In the genomic region with DNA sequence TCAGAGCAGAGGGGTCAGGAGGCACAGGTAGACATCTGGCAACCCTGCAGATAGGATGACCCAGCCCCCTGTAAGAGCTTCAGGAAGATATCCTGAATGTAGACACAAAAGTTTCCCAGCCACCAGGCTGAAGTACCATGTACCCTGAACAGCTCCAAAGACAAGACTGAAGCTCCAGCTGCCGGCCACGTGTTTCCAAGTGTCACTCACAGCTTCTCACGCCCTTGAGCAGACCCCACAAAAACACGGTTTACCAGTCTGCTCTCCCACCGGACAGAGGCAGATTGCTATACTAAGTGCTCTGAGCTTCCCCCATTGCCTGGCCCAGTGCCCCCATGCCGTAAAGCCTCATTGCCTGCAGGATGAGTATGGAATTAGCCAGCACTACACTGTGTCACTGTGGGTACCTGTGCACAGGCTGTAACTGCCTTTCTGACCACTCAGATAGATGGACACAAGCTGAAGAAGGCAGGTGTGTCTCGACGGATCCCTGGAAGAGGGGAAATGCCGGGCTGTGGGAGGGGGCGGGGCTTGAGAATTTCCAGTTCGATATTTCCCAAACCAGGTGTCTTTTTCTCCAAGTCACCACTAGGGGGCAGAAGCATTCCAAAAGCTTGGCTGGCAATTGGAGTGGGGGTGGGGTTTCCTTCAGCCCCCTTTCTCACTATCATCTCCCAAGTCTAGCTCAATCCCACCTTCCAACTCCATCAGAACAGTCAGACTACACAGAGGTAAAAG, we compare ENCODE assay signal across 8 mouse cellular contexts. TPM values are rescaled to one million over a fixed set of nuclear protein-coding genes. Genes with fewer than 3 reads are reported as not detected.
A peak's percentile ranks its signal among the peaks of the same experiment; 100 is the strongest.
DNase-seq lines count a peak whose midpoint lies in the region; ATAC-seq and TF ChIP-seq lines count a peak whose summit lies in the region.

No protein-coding gene starts in this region.

- no peaks in the 10 kb centered on the region for H3K36me3 ChIP-seq in CH12.LX (replicated peaks in 1 of 2; ENCODE audit: control insufficient read depth in 1 of 2, insufficient read depth in 1 of 2, low read length in 1 of 2)
- H3K36me3 ChIP-seq in heart, embryonic 14.5 days (ENCODE audit: control insufficient read depth, insufficient read depth, low read length) = peaks cover 4% of the 10 kb centered on the region; the same call in 1 of the 2 replicates
- H3K36me3 ChIP-seq in limb, embryonic 14.5 days (ENCODE audit: control insufficient read depth, insufficient read depth, low read length) = no peaks in the 10 kb centered on the region

- in situ Hi-C loops in CH12.LX (cut with MboI; ENCODE audit: low pct_ligation_motif_present, low pct_unique_long_range_greater_than_20kb, low sequenced_read_pairs) = loop anchor here (10.0 to 25.0 kb wide), 2 partner anchors 211 to 423 kb away; no protein-coding TSS in a partner anchor

- H3K4me3 ChIP-seq in CH12.LX (replicated peaks in 1 of 3; ENCODE audit: low read depth in 2 of 3, low read length in 2 of 3, poor library complexity in 1 of 3) = no peak overlapping the region
- peak overlapping the region; percentile 44 for H3K4me3 ChIP-seq in cerebellum, adult 2 months (replicated peaks; ENCODE audit: insufficient read depth, low read depth, low read length)
- no peak overlapping the region for H3K4me3 ChIP-seq in heart, embryonic 14.5 days (ENCODE audit: control insufficient read depth in 1 of 2, insufficient read depth in 1 of 2, low read depth in 1 of 2, low read length in 2 of 2)
- H3K4me3 ChIP-seq in limb, embryonic 14.5 days (replicated peaks; ENCODE audit: low read length) = no peak overlapping the region
- H3K4me3 ChIP-seq in olfactory bulb, adult 2 months (ENCODE audit: insufficient read depth, low read depth, low read length) = no peak overlapping the region

- peak; percentile 44 to 81 for TF ChIP-seq CTCF in CH12.LX (conservative IDR thresholded peaks at IDR 0.05 in 1 of 2, IDR thresholded peaks at IDR 0.05 in 1 of 2; ENCODE audit: low read depth in 2 of 2, low read length in 2 of 2)
- peak; percentile 62; the same call in 1 of the 2 replicates for TF ChIP-seq CTCF in cerebellum, adult 2 months (IDR thresholded peaks at IDR 0.05; ENCODE audit: borderline replicate concordance, insufficient read depth, low read depth, low read length)
- peak; percentile 43; the same call in 1 of the 2 replicates for TF ChIP-seq CTCF in olfactory bulb, adult 2 months (IDR thresholded peaks at IDR 0.05; ENCODE audit: insufficient read depth, low read depth, low read length)

- no peak for TF ChIP-seq POLR2A in CH12.LX (IDR thresholded peaks at IDR 0.05; ENCODE audit: low read depth, low read length)
- TF ChIP-seq POLR2A in cerebellum, adult 2 months (IDR thresholded peaks at IDR 0.05; ENCODE audit: borderline replicate concordance, insufficient read depth, low read length) = no peak
- TF ChIP-seq POLR2A in limb, embryonic 14.5 days (IDR thresholded peaks at IDR 0.05; ENCODE audit: borderline replicate concordance, extremely low read depth, insufficient read depth, insufficient read length) = no peak
- no peak for TF ChIP-seq POLR2A in olfactory bulb, adult 2 months (IDR thresholded peaks at IDR 0.05; ENCODE audit: insufficient read depth, low read depth, low read length)

- dilution Hi-C loops in CH12.LX (cut with MboI; ENCODE audit: extremely low pct_ligation_motif_present, extremely low pct_unique_long_range_greater_than_20kb, low sequenced_read_pairs) = no loop called here

- peak; percentile 73 for TF ChIP-seq RAD21 in CH12.LX (IDR thresholded peaks at IDR 0.05; ENCODE audit: low read depth, low read length)

- H3K27ac ChIP-seq in CH12.LX (ENCODE audit: insufficient read depth, low read depth) = no peak overlapping the region
- no peak overlapping the region for H3K27ac ChIP-seq in cerebellum, adult 2 months (ENCODE audit: insufficient read depth, low read length)
- H3K27ac ChIP-seq in heart, embryonic 14.5 days (replicated peaks in 1 of 2; ENCODE audit: control insufficient read depth in 1 of 2, insufficient read depth in 1 of 2, low read depth in 2 of 2, low read length in 2 of 2) = peak overlapping the region; percentile 12 to 39; a peak in 2 of 4 replicates
- H3K27ac ChIP-seq in limb, embryonic 14.5 days (replicated peaks; ENCODE audit: low read depth, low read length) = no peak overlapping the region
- H3K27ac ChIP-seq in olfactory bulb, adult 2 months (ENCODE audit: insufficient read depth, low read depth, low read length) = peak overlapping the region; percentile 32

- WGBS in cerebellum, adult 2 months = 24% methylated on average over 11 of the region's 11 CpGs
- 23% methylated on average over 11 of the region's 11 CpGs for WGBS in heart, embryonic 14.5 days
- 22% methylated on average over 11 of the region's 11 CpGs for WGBS in limb, embryonic 14.5 days
- 19% methylated on average over 11 of the region's 11 CpGs for WGBS in olfactory bulb, adult 2 months

- H3K9me3 ChIP-seq in CH12.LX (replicated peaks; ENCODE audit: low read length) = no peaks in the 10 kb centered on the region
- no peaks in the 10 kb centered on the region for H3K9me3 ChIP-seq in heart, embryonic 14.5 days (ENCODE audit: control insufficient read depth, low read length)
- no peaks in the 10 kb centered on the region for H3K9me3 ChIP-seq in limb, embryonic 14.5 days (ENCODE audit: control insufficient read depth, low read length)

- peaks cover 4% of the 10 kb centered on the region for H3K27me3 ChIP-seq in CH12.LX (replicated peaks)
- no peaks in the 10 kb centered on the region for H3K27me3 ChIP-seq in cerebellum, adult 2 months (ENCODE audit: control insufficient read depth, insufficient read depth, low read length)
- no peaks in the 10 kb centered on the region for H3K27me3 ChIP-seq in heart, embryonic 14.5 days (ENCODE audit: control insufficient read depth, insufficient read depth, low read length)
- H3K27me3 ChIP-seq in limb, embryonic 14.5 days (ENCODE audit: control insufficient read depth, insufficient read depth, low read length) = no peaks in the 10 kb centered on the region

- no peak for ATAC-seq in heart, embryonic 14.5 days (ENCODE audit: insufficient number of reproducible peaks, insufficient read depth, low FRiP score, low read depth)
- no peak for ATAC-seq in limb, embryonic 14.5 days (ENCODE audit: low FRiP score, low read depth)

- H3K9ac ChIP-seq in CH12.LX (ENCODE audit: insufficient read depth, low read depth) = no peak overlapping the region
- 0 out of 2 replicates have a peak overlapping the region, but pooled peaks have one; percentile 27 for H3K9ac ChIP-seq in heart, embryonic 14.5 days (ENCODE audit: low read length)
- no peak overlapping the region for H3K9ac ChIP-seq in limb, embryonic 14.5 days (ENCODE audit: low read depth, low read length, severe bottlenecking)

- peak overlapping the region; percentile 40; the same call in 1 of the 2 replicates for H3K4me2 ChIP-seq in CH12.LX (ENCODE audit: insufficient read depth, low read depth, poor library complexity, severe bottlenecking)
- peak overlapping the region; percentile 9; the same call in 1 of the 2 replicates for H3K4me2 ChIP-seq in heart, embryonic 14.5 days (ENCODE audit: low read length)
- no peak overlapping the region for H3K4me2 ChIP-seq in limb, embryonic 14.5 days (replicated peaks; ENCODE audit: low read depth, low read length, severe bottlenecking)

- H3K79me2 ChIP-seq in CH12.LX (replicated peaks; ENCODE audit: control insufficient read depth, extremely low read depth, insufficient read depth, poor library complexity, severe bottlenecking) = no peaks in the 10 kb centered on the region

- peaks cover 8 to 40% of the 10 kb centered on the region in 2 experiments for H3K4me1 ChIP-seq in CH12.LX (ENCODE audit: control insufficient read depth in 1 of 2, insufficient read depth in 2 of 2)
- peaks cover 30% of the 10 kb centered on the region for H3K4me1 ChIP-seq in cerebellum, adult 2 months (ENCODE audit: control insufficient read depth, insufficient read depth, low read length)
- H3K4me1 ChIP-seq in heart, embryonic 14.5 days (ENCODE audit: control insufficient read depth in 2 of 2, insufficient read depth in 2 of 2, low read length in 2 of 2) = peaks cover 43 to 44% of the 10 kb centered on the region in 2 experiments
- H3K4me1 ChIP-seq in limb, embryonic 14.5 days (ENCODE audit: control insufficient read depth, insufficient read depth, low read length) = peaks cover 22% of the 10 kb centered on the region
- H3K4me1 ChIP-seq in olfactory bulb, adult 2 months (ENCODE audit: control insufficient read depth, insufficient read depth, low read length) = peaks cover 49% of the 10 kb centered on the region

- DNase-seq in heart, adult 18-20 months = peak; percentile 57 to 75
- DNase-seq in heart, adult 9 months (ENCODE audit: low spot score in 2 of 2) = no peak
- DNase-seq in CH12.LX (ENCODE audit: extremely low read depth) = peak; percentile 54
- peak; percentile 59 to 65 for DNase-seq in cerebellum, adult 2 months
- peak; percentile 75 for DNase-seq in limb, embryonic 14.5 days (ENCODE audit: low spot score)
- no peak for DNase-seq in ovary, postnatal 14 days (ENCODE audit: low spot score)

- TF ChIP-seq EP300 in CH12.LX (IDR thresholded peaks at IDR 0.05; ENCODE audit: low read length) = no peak

RNA-seq across cellular contexts. Expression of a gene that starts 1.8 kb away (rescaled TPM):
- total RNA-seq in heart, adult 18-20 months (2021) = 10 to 100 TPM; 20.8 to 25.7 TPM
- total RNA-seq in CH12.LX (2012; rRNA removed) (not detected in 2 replicates), CH12.LX (2014; rRNA removed) (not detected in 2 replicates)
- polyA plus RNA-seq in CH12.LX (2012; ENCODE audit: insufficient read length, low read depth) = not detected in 2 replicates
- 8.3 and 8.5 TPM in 2 replicates for polyA plus RNA-seq in cerebellum, adult 2 months (2012; rRNA removed)
- polyA plus RNA-seq in heart, embryonic 14.5 days (2014; fragmentation: Nextera tagmentation; extraction: Ambion mirVana) = 1.7 and 2.2 TPM in 2 replicates
- 1.7 and 1.8 TPM in 2 replicates for polyA plus RNA-seq in limb, embryonic 14.5 days (2012; rRNA removed)
- 0.88 and 1.4 TPM in 2 replicates for polyA plus RNA-seq in limb, embryonic 14.5 days (2014; fragmentation: Nextera tagmentation; extraction: Ambion mirVana)
- polyA plus RNA-seq in olfactory bulb, adult 2 months (2012; ENCODE audit: insufficient read depth, insufficient read length, low replicate concordance, missing spikeins) = not detected in 2 replicates

RNA-seq across cellular contexts. Expression of a gene that starts 8.3 kb away (rescaled TPM):
- not detected for total RNA-seq in heart, adult 18-20 months (2021)
- total RNA-seq in CH12.LX (2012; rRNA removed) (not detected in 2 replicates), CH12.LX (2014; rRNA removed) (not detected in 2 replicates)
- not detected in 2 replicates for polyA plus RNA-seq in CH12.LX (2012; ENCODE audit: insufficient read length, low read depth)
- not detected in 2 replicates for polyA plus RNA-seq in cerebellum, adult 2 months (2012; rRNA removed)
- polyA plus RNA-seq in heart, embryonic 14.5 days (2014; fragmentation: Nextera tagmentation; extraction: Ambion mirVana) = not detected in 2 replicates
- polyA plus RNA-seq in limb, embryonic 14.5 days (2012; rRNA removed) = 1.00 TPM in 1 of 2 replicates, not detected in the other
- not detected in 2 replicates for polyA plus RNA-seq in limb, embryonic 14.5 days (2014; fragmentation: Nextera tagmentation; extraction: Ambion mirVana)
- polyA plus RNA-seq in olfactory bulb, adult 2 months (2012; ENCODE audit: insufficient read depth, insufficient read length, low replicate concordance, missing spikeins) = not detected in 2 replicates

RNA-seq across cellular contexts. Expression of a gene that starts 15.3 kb away (rescaled TPM):
- total RNA-seq in heart, adult 18-20 months (2021) = under 1 TPM in 1 of 2 experiments, not detected in 1; 0.07 TPM
- total RNA-seq in CH12.LX (2012; rRNA removed) = not detected in 2 replicates
- total RNA-seq in CH12.LX (2014; rRNA removed) = not detected in 2 replicates
- not detected in 2 replicates for polyA plus RNA-seq in CH12.LX (2012; ENCODE audit: insufficient read length, low read depth)
- 212 and 227 TPM in 2 replicates for polyA plus RNA-seq in cerebellum, adult 2 months (2012; rRNA removed)
- polyA plus RNA-seq in heart, embryonic 14.5 days (2014; fragmentation: Nextera tagmentation; extraction: Ambion mirVana) = 0.18 and 0.27 TPM in 2 replicates
- 0.16 and 0.17 TPM in 2 replicates for polyA plus RNA-seq in limb, embryonic 14.5 days (2012; rRNA removed)
- polyA plus RNA-seq in limb, embryonic 14.5 days (2014; fragmentation: Nextera tagmentation; extraction: Ambion mirVana) = 0.03 TPM in 1 of 2 replicates, not detected in the other
- polyA plus RNA-seq in olfactory bulb, adult 2 months (2012; ENCODE audit: insufficient read depth, insufficient read length, low replicate concordance, missing spikeins) = 69.0 TPM in 1 of 2 replicates, not detected in the other

RNA-seq across cellular contexts. Expression of a gene that starts 18.7 kb away (rescaled TPM):
- total RNA-seq in heart, adult 18-20 months (2021) = 10 to 100 TPM; 31.3 to 35.1 TPM
- total RNA-seq in CH12.LX (2012; rRNA removed) = 4.2 and 4.3 TPM in 2 replicates
- total RNA-seq in CH12.LX (2014; rRNA removed) = 3.6 TPM in 2 replicates
- polyA plus RNA-seq in CH12.LX (2012; ENCODE audit: insufficient read length, low read depth) = 2.6 and 2.7 TPM in 2 replicates
- polyA plus RNA-seq in cerebellum, adult 2 months (2012; rRNA removed) = 21.8 and 22.0 TPM in 2 replicates
- 64.4 and 68.0 TPM in 2 replicates for polyA plus RNA-seq in heart, embryonic 14.5 days (2014; fragmentation: Nextera tagmentation; extraction: Ambion mirVana)
- 7.9 and 8.0 TPM in 2 replicates for polyA plus RNA-seq in limb, embryonic 14.5 days (2012; rRNA removed)
- polyA plus RNA-seq in limb, embryonic 14.5 days (2014; fragmentation: Nextera tagmentation; extraction: Ambion mirVana) = 24.4 and 27.9 TPM in 2 replicates
- polyA plus RNA-seq in olfactory bulb, adult 2 months (2012; ENCODE audit: insufficient read depth, insufficient read length, low replicate concordance, missing spikeins) = not detected in 2 replicates

RNA-seq across cellular contexts. Expression of a gene that starts 36.0 kb away (rescaled TPM):
- total RNA-seq in heart, adult 18-20 months (2021) = 1 to 10 TPM; 1.4 to 2.6 TPM
- total RNA-seq in CH12.LX (2012; rRNA removed) (6.9 and 7.8 TPM in 2 replicates), CH12.LX (2014; rRNA removed) (5.7 and 6.4 TPM in 2 replicates)
- polyA plus RNA-seq in CH12.LX (2012; ENCODE audit: insufficient read length, low read depth) = 18.9 and 22.3 TPM in 2 replicates
- polyA plus RNA-seq in cerebellum, adult 2 months (2012; rRNA removed) = 0.86 and 0.97 TPM in 2 replicates
- polyA plus RNA-seq in heart, embryonic 14.5 days (2014; fragmentation: Nextera tagmentation; extraction: Ambion mirVana) = 2.0 and 2.6 TPM in 2 replicates
- polyA plus RNA-seq in limb, embryonic 14.5 days (2012; rRNA removed) = 2.0 and 2.1 TPM in 2 replicates
- 0.74 and 0.82 TPM in 2 replicates for polyA plus RNA-seq in limb, embryonic 14.5 days (2014; fragmentation: Nextera tagmentation; extraction: Ambion mirVana)
- not detected in 2 replicates for polyA plus RNA-seq in olfactory bulb, adult 2 months (2012; ENCODE audit: insufficient read depth, insufficient read length, low replicate concordance, missing spikeins)

Comparison
In these comparisons a context has a peak if more than half of its experiments do, and no peak if none do; other contexts are left out.
1. DNase-seq: peak in heart, adult 18-20 months (2 of 2), CH12.LX (single experiment), cerebellum, adult 2 months (2 of 2) and limb, embryonic 14.5 days (single experiment); none in heart, adult 9 months (0 of 2) and ovary, postnatal 14 days (single experiment).
2. H3K27ac ChIP-seq: peak in heart, embryonic 14.5 days (2 of 2) and olfactory bulb, adult 2 months (single experiment); none in CH12.LX (single experiment), cerebellum, adult 2 months (single experiment) and limb, embryonic 14.5 days (single experiment).
3. Peak in every context shown above with its lines, with median percentiles within 50 percentile points of each other: CTCF ChIP-seq.